Mouse (Mus musculus): Measurements from ENCODE around the gene Dusp3. TPM values are rescaled to one million over a fixed set of nuclear protein-coding genes. Genes with fewer than 3 reads are reported as not detected.

The Dusp3 gene
- polyA plus RNA-seq, 1 experiment from 2014 or later, result 21.7 TPM

- peaks cover 9% of the 10 kb centered on the region for H3K4me1 ChIP-seq (replicated peaks; ENCODE audit: control insufficient read depth, insufficient read depth, low read length)
- no peak; the same call in 1 of the 2 replicates for ATAC-seq (ENCODE audit: low read depth)
- H3K9ac ChIP-seq (ENCODE audit: low read length), result peak overlapping the region; percentile 72; the same call in 1 of the 2 replicates
- 7% methylated on average over 12 of the region's 12 CpGs for WGBS
- no peaks in the 10 kb centered on the region for H3K9me3 ChIP-seq (ENCODE audit: control insufficient read depth, low read length)
- H3K27me3 ChIP-seq (ENCODE audit: control insufficient read depth, insufficient read depth, low read depth, low read length), result no peaks in the 10 kb centered on the region; the same call in 1 of the 2 replicates
- peak overlapping the region; percentile 68 for H3K4me3 ChIP-seq (ENCODE audit: low read length)
- H3K4me2 ChIP-seq (ENCODE audit: low read depth, low read length), result peak overlapping the region; percentile 86
- no peak overlapping the region; the same call in 1 of the 2 replicates for H3K27ac ChIP-seq (ENCODE audit: low read length)
- H3K36me3 ChIP-seq (ENCODE audit: control insufficient read depth, insufficient read depth, low read length), result no peaks in the 10 kb centered on the region
These were observed 40.7 kb upstream of the Dusp3 start for GRCm38 (mm10) chr11:102027361-102028017.

DNA sequence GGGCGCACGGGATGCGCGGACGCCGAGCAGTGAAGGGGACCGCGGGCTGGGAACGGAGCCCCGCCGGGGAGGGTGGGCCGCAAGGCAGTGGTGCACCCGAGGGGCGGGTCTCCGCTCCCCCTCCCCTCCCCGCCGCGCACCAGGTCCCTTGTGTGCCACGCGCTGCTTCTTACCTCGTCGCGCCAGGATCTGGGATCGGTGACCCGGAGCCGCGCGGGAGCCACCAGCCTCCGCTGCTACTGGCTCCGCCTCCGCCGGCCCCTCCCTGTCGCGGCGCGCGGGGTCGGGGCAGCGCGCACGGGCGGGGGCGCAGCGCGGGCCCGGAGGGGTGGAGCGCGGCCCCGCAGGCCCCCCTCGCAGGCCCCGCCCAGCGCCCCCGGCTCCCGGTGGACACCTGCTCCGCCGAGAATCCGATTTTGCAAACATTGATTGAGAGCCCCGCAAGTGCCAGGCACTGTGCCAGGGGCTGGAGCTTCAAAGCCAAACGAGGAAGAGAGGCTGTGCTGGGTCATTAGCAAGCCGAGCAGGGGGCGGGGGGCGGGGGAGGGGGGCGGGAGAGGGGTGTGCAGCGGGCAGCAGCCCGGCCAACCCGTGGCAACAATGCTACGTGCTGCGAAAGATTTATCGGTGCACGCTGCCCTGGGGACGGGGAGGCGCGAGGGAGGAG is 40.0 kb upstream of the Dusp3 start:
- Histone ChIP-seq H3K36me3 (ENCODE audit: control insufficient read depth, insufficient read depth, low read length) (no peaks in the 10 kb centered on the region), H3K27me3 (ENCODE audit: control insufficient read depth, insufficient read depth, low read depth, low read length) (no peaks in the 10 kb centered on the region; the same call in 1 of the 2 replicates), H3K4me1 (replicated peaks; ENCODE audit: control insufficient read depth, insufficient read depth, low read length) (peaks cover 9% of the 10 kb centered on the region), H3K4me2 (ENCODE audit: low read depth, low read length) (peak overlapping the region; percentile 86), H3K9me3 (ENCODE audit: control insufficient read depth, low read length) (no peaks in the 10 kb centered on the region), H3K4me3 (ENCODE audit: low read length) (peak overlapping the region; percentile 68), H3K9ac (ENCODE audit: low read length) (peak overlapping the region; percentile 72), H3K27ac (ENCODE audit: low read length) (peak overlapping the region; percentile 36; the same call in 1 of the 2 replicates)
- under 1% methylated on average over 28 of the region's 73 CpGs for WGBS
- peak; percentile 94 for ATAC-seq (ENCODE audit: low read depth)

DNA sequence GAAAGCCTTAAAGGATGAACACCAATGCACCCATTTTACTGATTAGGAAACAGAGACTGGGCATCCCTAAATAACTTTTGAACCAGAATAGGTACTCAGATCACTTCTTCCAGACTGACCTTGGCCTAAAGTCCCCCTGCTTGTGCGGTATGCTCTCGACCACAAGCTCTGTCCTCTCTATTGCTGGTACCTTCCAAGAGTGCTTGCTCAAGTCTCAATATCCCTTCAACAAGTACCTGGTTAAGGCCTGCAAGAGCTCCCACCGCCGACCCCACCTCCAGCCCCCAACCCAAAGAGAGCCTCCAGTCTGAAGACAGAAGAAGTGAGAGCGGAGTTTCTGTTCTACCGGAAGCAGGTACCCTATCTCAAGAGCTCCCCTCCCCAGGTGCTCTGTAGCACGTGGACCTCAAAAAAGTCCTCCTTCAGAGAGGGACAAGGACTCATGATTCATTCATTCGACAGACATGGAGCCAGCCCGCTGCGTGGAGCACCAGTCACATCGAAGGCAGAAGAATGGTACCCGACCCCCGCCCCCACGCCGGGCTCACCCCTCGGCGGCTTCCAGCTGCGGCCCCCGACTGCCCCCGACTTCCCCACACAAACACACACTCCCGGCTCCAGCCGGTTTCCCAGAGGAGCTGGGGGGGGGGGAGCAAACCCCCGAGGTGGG is 39.3 kb upstream of the Dusp3 start:
- H3K4me1 ChIP-seq (replicated peaks; ENCODE audit: control insufficient read depth, insufficient read depth, low read length), result peaks cover 9% of the 10 kb centered on the region
- 4% methylated on average over 22 of the region's 23 CpGs for WGBS
- peak; percentile 5; the same call in 1 of the 2 replicates for ATAC-seq (ENCODE audit: low read depth)
- H3K9ac ChIP-seq (ENCODE audit: low read length), result peak overlapping the region; percentile 72
- no peaks in the 10 kb centered on the region for H3K9me3 ChIP-seq (ENCODE audit: control insufficient read depth, low read length)
- peak overlapping the region; percentile 86 for H3K4me2 ChIP-seq (ENCODE audit: low read depth, low read length)
- no peak overlapping the region for H3K27ac ChIP-seq (ENCODE audit: low read length)
- no peaks in the 10 kb centered on the region; the same call in 1 of the 2 replicates for H3K27me3 ChIP-seq (ENCODE audit: control insufficient read depth, insufficient read depth, low read depth, low read length)
- peak overlapping the region; percentile 68 for H3K4me3 ChIP-seq (ENCODE audit: low read length)
- no peaks in the 10 kb centered on the region for H3K36me3 ChIP-seq (ENCODE audit: control insufficient read depth, insufficient read depth, low read length)

- Histone ChIP-seq H3K4me2 (ENCODE audit: low read depth, low read length) (no peak overlapping the region), H3K9me3 (ENCODE audit: control insufficient read depth, low read length) (no peaks in the 10 kb centered on the region), H3K27me3 (ENCODE audit: control insufficient read depth, insufficient read depth, low read depth, low read length) (no peaks in the 10 kb centered on the region), H3K9ac (ENCODE audit: low read length) (no peak overlapping the region), H3K4me3 (ENCODE audit: low read length) (no peak overlapping the region), H3K36me3 (ENCODE audit: control insufficient read depth, insufficient read depth, low read length) (no peaks in the 10 kb centered on the region), H3K27ac (ENCODE audit: low read length) (no peak overlapping the region), H3K4me1 (replicated peaks; ENCODE audit: control insufficient read depth, insufficient read depth, low read length) (peaks cover 9% of the 10 kb centered on the region)
- no peak for ATAC-seq (ENCODE audit: low read depth)
- 45% methylated on average over 7 of the region's 7 CpGs for WGBS
These were observed 38.5 kb upstream of the Dusp3 start for GRCm38 (mm10) chr11:102025354-102025753.

DNA sequence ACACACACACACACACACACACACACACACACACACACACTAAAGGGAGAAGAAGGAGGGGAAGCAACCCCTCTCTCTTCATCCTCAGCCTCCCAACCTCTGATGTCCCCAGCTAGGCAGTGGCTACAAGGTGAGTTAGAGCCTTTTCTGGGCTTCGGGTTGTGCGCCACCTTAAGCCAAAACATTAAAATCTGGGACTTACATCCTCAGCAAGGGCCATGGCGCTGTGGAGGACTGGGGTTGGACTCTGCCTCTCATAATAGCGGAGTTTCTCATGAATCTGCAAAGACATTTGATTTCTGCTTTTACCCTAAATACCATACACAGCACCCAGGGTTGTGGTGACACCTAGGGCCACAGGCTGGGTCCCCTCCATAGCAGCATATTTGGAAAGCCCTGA is 38.1 kb upstream of the Dusp3 start:
- H3K4me3 ChIP-seq (ENCODE audit: low read length), result no peak overlapping the region
- WGBS, result 82% methylated on average over 4 of the region's 4 CpGs
- no peak overlapping the region for H3K9ac ChIP-seq (ENCODE audit: low read length)
- H3K4me2 ChIP-seq (ENCODE audit: low read depth, low read length), result no peak overlapping the region
- ATAC-seq (ENCODE audit: low read depth), result no peak
- peaks cover 9% of the 10 kb centered on the region for H3K4me1 ChIP-seq (replicated peaks; ENCODE audit: control insufficient read depth, insufficient read depth, low read length)
- H3K36me3 ChIP-seq (ENCODE audit: control insufficient read depth, insufficient read depth, low read length), result no peaks in the 10 kb centered on the region
- no peak overlapping the region for H3K27ac ChIP-seq (ENCODE audit: low read length)
- no peaks in the 10 kb centered on the region for H3K27me3 ChIP-seq (ENCODE audit: control insufficient read depth, insufficient read depth, low read depth, low read length)
- no peaks in the 10 kb centered on the region for H3K9me3 ChIP-seq (ENCODE audit: control insufficient read depth, low read length)

GRCm38 (mm10) chr11:102024084-102024758 is 37.4 kb upstream of the Dusp3 start:
- Histone ChIP-seq H3K9me3 (ENCODE audit: control insufficient read depth, low read length) (no peaks in the 10 kb centered on the region), H3K9ac (ENCODE audit: low read length) (no peak overlapping the region), H3K4me1 (replicated peaks; ENCODE audit: control insufficient read depth, insufficient read depth, low read length) (peaks cover 9% of the 10 kb centered on the region), H3K27me3 (ENCODE audit: control insufficient read depth, insufficient read depth, low read depth, low read length) (no peaks in the 10 kb centered on the region), H3K4me2 (ENCODE audit: low read depth, low read length) (no peak overlapping the region), H3K27ac (ENCODE audit: low read length) (no peak overlapping the region), H3K36me3 (ENCODE audit: control insufficient read depth, insufficient read depth, low read length) (no peaks in the 10 kb centered on the region), H3K4me3 (ENCODE audit: low read length) (no peak overlapping the region)
- 84% methylated on average over 6 of the region's 6 CpGs for WGBS
- no peak for ATAC-seq (ENCODE audit: low read depth)

- Histone ChIP-seq H3K36me3 (ENCODE audit: control insufficient read depth, insufficient read depth, low read length) (no peaks in the 10 kb centered on the region), H3K4me2 (ENCODE audit: low read depth, low read length) (no peak overlapping the region), H3K27ac (ENCODE audit: low read length) (no peak overlapping the region), H3K4me3 (ENCODE audit: low read length) (no peak overlapping the region), H3K9me3 (ENCODE audit: control insufficient read depth, low read length) (no peaks in the 10 kb centered on the region), H3K4me1 (replicated peaks; ENCODE audit: control insufficient read depth, insufficient read depth, low read length) (peaks cover 9% of the 10 kb centered on the region), H3K9ac (ENCODE audit: low read length) (no peak overlapping the region), H3K27me3 (ENCODE audit: control insufficient read depth, insufficient read depth, low read depth, low read length) (no peaks in the 10 kb centered on the region)
- no peak for ATAC-seq (ENCODE audit: low read depth)
- 67% methylated on average over 13 of the region's 13 CpGs for WGBS
These were observed 36.6 kb upstream of the Dusp3 start for GRCm38 (mm10) chr11:102023406-102023805.

DNA sequence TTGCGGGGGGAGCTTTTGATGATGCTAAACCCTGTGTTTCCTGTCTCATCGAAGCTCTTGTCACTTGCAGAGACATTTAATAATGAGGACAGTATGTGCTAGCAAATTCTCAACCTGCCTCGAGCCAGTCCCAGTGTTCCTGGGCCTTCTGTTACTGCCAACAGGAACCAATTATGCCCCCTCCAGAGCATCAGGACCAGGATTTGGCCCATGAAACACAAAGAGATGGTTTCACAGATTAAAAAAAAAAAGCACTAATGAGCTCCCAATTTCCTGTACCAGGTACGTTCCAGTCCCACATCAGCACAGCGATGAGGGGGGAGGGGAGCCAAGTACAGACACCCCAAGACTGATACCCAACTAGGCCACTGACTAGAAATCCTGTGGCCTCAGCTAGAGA is 34.4 kb upstream of the Dusp3 start:
- peaks cover 1% of the 10 kb centered on the region; the same call in 1 of the 2 replicates for H3K4me1 ChIP-seq (replicated peaks; ENCODE audit: control insufficient read depth, insufficient read depth, low read length)

GRCm38 (mm10) chr11:102019736-102020135 is 32.9 kb upstream of the Dusp3 start:
- no peak for ATAC-seq (ENCODE audit: low read depth)
- H3K4me1 ChIP-seq (replicated peaks; ENCODE audit: control insufficient read depth, insufficient read depth, low read length), result no peaks in the 10 kb centered on the region
- 71% methylated on average over 9 of the region's 9 CpGs for WGBS

More for the DNA sequence above, 34.4 kb upstream of the Dusp3 start:
- ATAC-seq (ENCODE audit: low read depth), result no peak
- Histone ChIP-seq H3K4me2 (ENCODE audit: low read depth, low read length) (no peak overlapping the region), H3K9me3 (ENCODE audit: control insufficient read depth, low read length) (no peaks in the 10 kb centered on the region), H3K4me3 (ENCODE audit: low read length) (no peak overlapping the region), H3K9ac (ENCODE audit: low read length) (no peak overlapping the region), H3K36me3 (ENCODE audit: control insufficient read depth, insufficient read depth, low read length) (no peaks in the 10 kb centered on the region), H3K27me3 (ENCODE audit: control insufficient read depth, insufficient read depth, low read depth, low read length) (no peaks in the 10 kb centered on the region), H3K27ac (ENCODE audit: low read length) (no peak overlapping the region)
- 83% methylated on average over 5 of the region's 5 CpGs for WGBS

More at GRCm38 (mm10) chr11:102019736-102020135, 32.9 kb upstream of the Dusp3 start:
- Histone ChIP-seq H3K9me3 (ENCODE audit: control insufficient read depth, low read length) (no peaks in the 10 kb centered on the region), H3K27me3 (ENCODE audit: control insufficient read depth, insufficient read depth, low read depth, low read length) (no peaks in the 10 kb centered on the region), H3K4me3 (ENCODE audit: low read length) (no peak overlapping the region), H3K36me3 (ENCODE audit: control insufficient read depth, insufficient read depth, low read length) (no peaks in the 10 kb centered on the region), H3K9ac (ENCODE audit: low read length) (no peak overlapping the region), H3K27ac (ENCODE audit: low read length) (no peak overlapping the region), H3K4me2 (ENCODE audit: low read depth, low read length) (no peak overlapping the region)

All from lung, embryonic 16.5 days (tissue).